Mouse (Mus musculus) erythroblast, embryonic 14.5 days (primary cell): ENCODE measurements around the gene Magee2. TPM values are rescaled to one million over a fixed set of nuclear protein-coding genes. Genes with fewer than 3 reads are reported as not detected.
"Not testable (repeated sequence)": the region's sequence is repeated elsewhere in the genome, so short reads cannot be mapped to it uniquely, and the experiment has no call there.

Experiments
- H3K27me3 ChIP-seq: 2 replicates; pipeline ENCODE4 v1.6.1; 2012; ENCODE audit warnings: inconsistent platforms; ENCODE audit not compliant: control insufficient read depth
- H3K36me3 ChIP-seq: 2 replicates; pipeline ENCODE4 v1.6.1; 2012; ENCODE audit warnings: mild to moderate bottlenecking, inconsistent platforms; ENCODE audit not compliant: control insufficient read depth
- H3K4me1 ChIP-seq: 2 replicates; pipeline ENCODE4 v1.6.1; 2012; ENCODE audit warnings: inconsistent platforms; ENCODE audit not compliant: control insufficient read depth
- H3K4me3 ChIP-seq: replicated peaks from 2 replicates; pipeline ENCODE3; 2012; ENCODE audit warnings: moderate library complexity, mild to moderate bottlenecking, inconsistent platforms
- H3K9me3 ChIP-seq: 2 replicates; pipeline ENCODE4 v1.6.1; 2012; ENCODE audit warnings: low read length, inconsistent platforms, mixed read lengths; ENCODE audit not compliant: control insufficient read depth
- GATA1 ChIP-seq: IDR thresholded peaks from 2 replicates; pipeline ENCODE4 v1.6.1; 2012; ENCODE audit warnings: low read length, inconsistent platforms, mixed read lengths
- TAL1 ChIP-seq: IDR thresholded peaks from 3 replicates; pipeline ENCODE4 v1.6.1; 2012; ENCODE audit warnings: low read length, inconsistent platforms, mixed read lengths
- polyA plus RNA-seq: library from polyadenylated mRNA; stranded (reverse); fragments of >175 nt; gene quantifications from 2 replicates; pipeline ENCODE4 v1.2.3, GENCODE M21; 2012

The Magee2 gene
- polyA plus RNA-seq = not detected in 2 replicates

GRCm38 (mm10) chrX:104856751-104857341 is at the start of gene Magee2:
Magee2 (minus strand) TSS chrX:104857267.
- TF ChIP-seq TAL1 = no peak
- TF ChIP-seq GATA1 = no peak

GRCm38 (mm10) chrX:104853610-104854009 is 3.5 kb downstream of the Magee2 start:
- Histone ChIP-seq H3K4me3 (no peak overlapping the region), H3K9me3 (peaks cover 3% of the 10 kb centered on the region; the same call in 1 of the 2 replicates), H3K4me1 (no peaks in the 10 kb centered on the region), H3K36me3 (no peaks in the 10 kb centered on the region), H3K27me3 (peaks cover 16% of the 10 kb centered on the region)
- TF ChIP-seq GATA1 = no peak
- no peak for TF ChIP-seq TAL1

More at GRCm38 (mm10) chrX:104856751-104857341, at the start of gene Magee2:
- Histone ChIP-seq H3K9me3 (peaks cover 3% of the 10 kb centered on the region; the same call in 1 of the 2 replicates), H3K4me3 (peak within 1 kb of the TSS; percentile 47), H3K4me1 (no peaks in the 10 kb centered on the region), H3K27me3 (peaks cover 16% of the 10 kb centered on the region), H3K36me3 (no peaks in the 10 kb centered on the region)

- not testable (repeated sequence) for H3K36me3 ChIP-seq, H3K4me1 ChIP-seq, H3K4me3 ChIP-seq, H3K9me3 ChIP-seq, H3K27me3 ChIP-seq
Measured at GRCm38 (mm10) chrX:104817583-104817982, 39.5 kb downstream of the Magee2 start.

GRCm38 (mm10) chrX:104816987-104817386 is 40.1 kb downstream of the Magee2 start:
- not testable (repeated sequence) for H3K4me3 ChIP-seq

GRCm38 (mm10) chrX:104813704-104814103 is 43.4 kb downstream of the Magee2 start:
- H3K27me3 ChIP-seq, H3K4me3 ChIP-seq, H3K9me3 ChIP-seq, H3K4me1 ChIP-seq, H3K36me3 ChIP-seq: not testable (repeated sequence)

More at GRCm38 (mm10) chrX:104816987-104817386, 40.1 kb downstream of the Magee2 start:
- H3K9me3 ChIP-seq, H3K36me3 ChIP-seq, H3K27me3 ChIP-seq, H3K4me1 ChIP-seq: not testable (repeated sequence)

Other genes starting within 250 kb of the Magee2 start
- 0.03 and 0.07 TPM in 2 replicates for gene Zdhhc15, start 186.2 kb downstream of the Magee2 start, polyA plus RNA-seq
- gene Pbdc1, start 222.5 kb upstream of the Magee2 start, polyA plus RNA-seq = 1.1 and 1.2 TPM in 2 replicates